Mouse (Mus musculus) CH12.LX (cell line): ENCODE measurements around the gene Wwc2. TPM values are rescaled to one million over a fixed set of nuclear protein-coding genes. Genes with fewer than 3 reads are reported as not detected.

Experiments used
- DNase-seq: peaks from one replicate; pipeline ENCODE4 v3.0.0-alpha.2; 2013; ENCODE audit errors: extremely low read depth
- H3K27ac ChIP-seq: 2 replicates; pipeline ENCODE4 v1.5.1; 2012; ENCODE audit warnings: low read depth, mild to moderate bottlenecking, control low read depth, moderate library complexity; ENCODE audit not compliant: insufficient read depth
- H3K27me3 ChIP-seq: replicated peaks from 2 replicates; pipeline ENCODE3; 2012; ENCODE audit warnings: inconsistent platforms
- H3K36me3 ChIP-seq, 2 experiments: replicated peaks in 1 of 2; 2 replicates each; pipeline versions ENCODE3 to v1.6.1; 2012; ENCODE audit warnings: inconsistent platforms in 1 of 2, low read length in 1 of 2, mild to moderate bottlenecking in 1 of 2, mixed read lengths in 1 of 2, moderate library complexity in 1 of 2; ENCODE audit not compliant: control insufficient read depth in 1 of 2, insufficient read depth in 1 of 2
- H3K4me1 ChIP-seq, 2 experiments: 2 replicates each; pipeline ENCODE4 v1.6.1; 2012; ENCODE audit warnings: inconsistent platforms in 1 of 2, moderate library complexity in 1 of 2; ENCODE audit not compliant: insufficient read depth in 2 of 2, control insufficient read depth in 1 of 2
- H3K4me2 ChIP-seq: 2 replicates; pipeline ENCODE4 v1.6.1; 2012; ENCODE audit warnings: low read depth, mild to moderate bottlenecking, control low read depth; ENCODE audit not compliant: poor library complexity, insufficient read depth, severe bottlenecking
- H3K4me3 ChIP-seq, 3 experiments: fragments of 150-350 bp in 1 of 3; sonication (generic) in 1 of 3; replicated peaks in 1 of 3; 2 replicates each; pipeline versions ENCODE3 to v1.5.1; 2011 to 2012; ENCODE audit warnings: low read depth in 2 of 3, low read length in 2 of 3, mild to moderate bottlenecking in 2 of 3, moderate library complexity in 2 of 3, control low read depth in 1 of 3, improper control_type of control experiment in 1 of 3, inconsistent platforms in 1 of 3, mixed read lengths in 1 of 3; ENCODE audit not compliant: poor library complexity in 1 of 3
- H3K79me2 ChIP-seq: replicated peaks from 2 replicates; pipeline ENCODE4 v1.6.1; 2012; ENCODE audit warnings: mild to moderate bottlenecking, moderate library complexity; ENCODE audit not compliant: control insufficient read depth, poor library complexity, insufficient read depth, severe bottlenecking; ENCODE audit errors: extremely low read depth
- H3K9ac ChIP-seq: 2 replicates; pipeline ENCODE4 v1.6.1; 2012; ENCODE audit warnings: low read depth, mild to moderate bottlenecking, control low read depth, moderate library complexity; ENCODE audit not compliant: insufficient read depth
- H3K9me3 ChIP-seq: replicated peaks from 2 replicates; pipeline ENCODE3; 2012; ENCODE audit warnings: low read length, inconsistent platforms, mixed read lengths
- CTCF ChIP-seq, 2 experiments: IDR thresholded peaks in 1 of 2; conservative IDR thresholded peaks in 1 of 2; 2 replicates each; pipeline ENCODE4 v1.5.1; 2011 to 2012; ENCODE audit warnings: low read depth in 2 of 2, low read length in 2 of 2, improper control_type of control experiment in 1 of 2, inconsistent platforms in 1 of 2, mild to moderate bottlenecking in 1 of 2, moderate library complexity in 1 of 2
- ELF1 ChIP-seq: IDR thresholded peaks from 2 replicates; pipeline ENCODE4 v1.6.1; 2014; ENCODE audit warnings: low read depth, mild to moderate bottlenecking, inconsistent platforms, low read length, improper control_type of control experiment
- EP300 ChIP-seq: IDR thresholded peaks from 2 replicates; pipeline ENCODE4 v1.6.1; 2011; ENCODE audit warnings: low read length, improper control_type of control experiment
- ETS1 ChIP-seq: conservative IDR thresholded peaks from 2 replicates; pipeline ENCODE4 v1.6.1; 2012; ENCODE audit warnings: low read depth, mild to moderate bottlenecking, inconsistent platforms, low read length, improper control_type of control experiment, moderate library complexity
- IRF4 ChIP-seq: IDR thresholded peaks from 2 replicates; pipeline ENCODE4 v1.6.1; 2014; ENCODE audit warnings: low read depth, mild to moderate bottlenecking, inconsistent platforms, low read length, improper control_type of control experiment
- JUND ChIP-seq: conservative IDR thresholded peaks from 2 replicates; pipeline ENCODE4 v1.6.1; 2011; ENCODE audit warnings: low read depth, low read length, improper control_type of control experiment
- KAT2A ChIP-seq: IDR thresholded peaks from 2 replicates; pipeline ENCODE4 v1.6.1; 2012; ENCODE audit warnings: low read length, improper control_type of control experiment, inconsistent platforms; ENCODE audit not compliant: insufficient replicate concordance
- MAZ ChIP-seq: IDR thresholded peaks from 2 replicates; pipeline ENCODE4 v1.6.1; 2012; ENCODE audit warnings: low read depth, mild to moderate bottlenecking, inconsistent platforms, low read length, improper control_type of control experiment, moderate library complexity
- MXI1 ChIP-seq: IDR thresholded peaks from 2 replicates; pipeline ENCODE4 v1.6.1; 2011; ENCODE audit warnings: mild to moderate bottlenecking, low read depth, low read length, improper control_type of control experiment
- NELFE ChIP-seq: IDR thresholded peaks from 2 replicates; pipeline ENCODE4 v1.6.1; 2011; ENCODE audit warnings: low read depth, low read length, improper control_type of control experiment
- NRF1 ChIP-seq: IDR thresholded peaks from 2 replicates; pipeline ENCODE4 v1.6.1; 2014; ENCODE audit warnings: low read depth, mild to moderate bottlenecking, inconsistent platforms, low read length, improper control_type of control experiment, moderate library complexity
- SIN3A ChIP-seq: IDR thresholded peaks from 2 replicates; pipeline ENCODE4 v1.6.1; 2012; ENCODE audit warnings: low read length, improper control_type of control experiment, inconsistent platforms
- ZC3H11A ChIP-seq: IDR thresholded peaks from 2 replicates; pipeline ENCODE4 v1.6.1; 2012; ENCODE audit warnings: low read depth, mild to moderate bottlenecking, inconsistent platforms, low read length, improper control_type of control experiment
- ZMIZ1 ChIP-seq: IDR thresholded peaks from 2 replicates; pipeline ENCODE4 v1.6.1; 2012; ENCODE audit warnings: low read depth, mild to moderate bottlenecking, inconsistent platforms, low read length, improper control_type of control experiment
- dilution Hi-C: fragments of 300-500 bp; cut with MboI; formaldehyde crosslinking; loops from 2 replicates; pipeline ENCODE4 v1.14.3; 2020; ENCODE audit warnings: low sequenced_read_pairs; ENCODE audit not compliant: extremely low pct_unique_long_range_greater_than_20kb, extremely low pct_ligation_motif_present
- in situ Hi-C: fragments of 300-500 bp; cut with MboI; formaldehyde crosslinking; loops from 3 replicates; pipeline ENCODE4 v1.14.3; 2019; ENCODE audit warnings: low sequenced_read_pairs, low pct_ligation_motif_present, low pct_unique_long_range_greater_than_20kb, mixed read lengths
- polyA plus RNA-seq: library from polyadenylated mRNA; unstranded; fragments of >175 nt; gene quantifications from 2 replicates; pipeline ENCODE4 v1.2.1, GENCODE M21; 2012; ENCODE audit warnings: low read depth; ENCODE audit not compliant: insufficient read length
- total RNA-seq, 2 experiments: library from RNA; depleted of rRNA; stranded (reverse); fragments of 300-350 nt in 1 of 2; fragments of >200 nt in 1 of 2; gene quantifications; 2 replicates each; pipeline ENCODE4 v1.2.3; 2012 to 2014

Wwc2 gene
- total and polyA plus RNA-seq, 3 experiments: 0.04 to 1.1 (median 0.32) TPM

DNA sequence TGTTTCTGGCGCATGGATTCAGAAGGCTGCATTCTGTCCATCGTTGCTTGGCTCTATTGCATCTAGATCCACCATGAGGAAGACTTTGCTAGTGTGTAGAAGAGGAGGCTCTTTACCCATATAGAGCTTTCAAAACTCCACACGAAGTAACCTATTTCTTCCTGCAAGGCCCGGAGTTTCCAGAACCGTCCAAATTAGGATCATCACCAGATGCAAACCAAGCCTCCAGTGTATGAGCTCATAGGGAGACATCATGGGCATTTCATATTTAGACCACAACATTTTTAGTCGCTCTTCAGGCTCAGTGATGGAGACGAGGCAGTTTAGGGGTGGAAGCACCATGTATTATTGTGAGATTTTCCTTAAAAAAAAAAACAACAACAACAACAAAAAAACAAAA lies 213.3 kb downstream of the Wwc2 start:
- H3K36me3 ChIP-seq: no peaks in the 10 kb centered on the region
- H3K27me3 ChIP-seq: no peaks in the 10 kb centered on the region
- H3K79me2 ChIP-seq: no peaks in the 10 kb centered on the region
- no peak overlapping the region for H3K9ac ChIP-seq
- no peak overlapping the region for H3K4me3 ChIP-seq
- DNase-seq: no peak
- dilution Hi-C loops: no loop called here
- H3K4me2 ChIP-seq: no peak overlapping the region
- peaks cover 0 to 10% of the 10 kb centered on the region in 2 experiments; a peak in 2 of 4 replicates for H3K4me1 ChIP-seq
- no peak overlapping the region for H3K27ac ChIP-seq
- no peaks in the 10 kb centered on the region for H3K9me3 ChIP-seq
- TF ChIP-seq MAZ (no peak), KAT2A (no peak), SIN3A (no peak), IRF4 (no peak), EP300 (no peak), ELF1 (no peak), NRF1 (no peak), CTCF (conservative IDR thresholded peaks at IDR 0.05 in 1 of 2, IDR thresholded peaks at IDR 0.05 in 1 of 2; ENCODE audit: low read depth in 2 of 2, low read length in 2 of 2) (no peak), JUND (no peak), MXI1 (no peak), ZMIZ1 (no peak), NELFE (no peak), ZC3H11A (no peak), ETS1 (no peak)
- in situ Hi-C loops: no loop called here

Other genes with a start within 250 kb of the Wwc2 start
- not detected in 2 replicates for gene Cldn24, start 168.8 kb downstream of the Wwc2 start, total RNA-seq (2012; rRNA removed)
- gene Cldn24, start 168.8 kb downstream of the Wwc2 start, total RNA-seq (2014; rRNA removed): not detected in 2 replicates
- not detected in 2 replicates for gene Cldn24, start 168.8 kb downstream of the Wwc2 start, polyA plus RNA-seq
- gene Cldn22, start 166.4 kb downstream of the Wwc2 start, total RNA-seq (2012; rRNA removed): not detected in 2 replicates
- not detected in 2 replicates for gene Cldn22, start 166.4 kb downstream of the Wwc2 start, total RNA-seq (2014; rRNA removed)
- gene Cldn22, start 166.4 kb downstream of the Wwc2 start, polyA plus RNA-seq: not detected in 2 replicates
- gene Dctd, start 108.2 kb upstream of the Wwc2 start, total RNA-seq (2012; rRNA removed): 58.9 and 66.5 TPM in 2 replicates
- gene Dctd, start 108.2 kb upstream of the Wwc2 start, total RNA-seq (2014; rRNA removed): 54.2 and 56.5 TPM in 2 replicates
- 72.0 and 75.2 TPM in 2 replicates for gene Dctd, start 108.2 kb upstream of the Wwc2 start, polyA plus RNA-seq